Mouse (Mus musculus) liver, postnatal 0 days (tissue): ENCODE data around the gene Filip1l.

Source experiments
- CTCF ChIP-seq: sonication (generic); IDR thresholded peaks from 2 replicates; pipeline ENCODE4 v1.5.1; 2016; ENCODE audit warnings: antibody characterized with exemption, low read depth
- EP300 ChIP-seq: IDR thresholded peaks from 2 replicates; pipeline ENCODE4 v1.6.1; 2016; ENCODE audit warnings: antibody characterized with exemption, low read depth, mild to moderate bottlenecking

GRCm38 (mm10) chr16:57396249-57396648 lies 43.4 kb downstream of the Filip1l start:
- TF ChIP-seq CTCF (no peak), EP300 (no peak)
